In the genomic region with DNA sequence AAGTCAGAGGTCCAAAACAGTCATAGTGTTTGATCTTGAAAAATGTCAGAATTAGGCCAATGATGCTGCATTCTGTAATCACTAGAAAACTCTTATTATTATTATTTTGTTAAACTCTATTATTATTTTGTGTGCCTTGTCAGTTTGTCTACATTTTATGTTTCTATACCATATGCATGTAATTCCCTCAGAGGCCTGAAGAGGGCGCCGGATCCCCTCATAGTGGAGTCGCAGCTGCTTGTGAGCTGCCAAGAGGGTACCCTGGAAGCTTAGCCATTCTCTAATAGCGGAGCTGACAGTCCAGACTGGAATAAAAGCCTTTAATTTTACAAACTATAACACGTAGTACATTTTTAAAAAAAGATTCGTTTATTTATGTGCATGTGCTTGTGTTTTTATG, we compare ENCODE assay signal across 7 mouse cellular contexts.
DNase-seq lines count a peak whose midpoint lies in the region; TF ChIP-seq lines count a peak whose summit lies in the region.

No protein-coding gene starts in this region.

- no peaks in the 10 kb centered on the region for H3K27me3 ChIP-seq in kidney, adult 2 months (replicated peaks; ENCODE audit: control insufficient read depth, insufficient read depth, low read length)

- no peaks in the 10 kb centered on the region for H3K36me3 ChIP-seq in kidney, adult 2 months (ENCODE audit: control insufficient read depth, insufficient read depth, low read length)

- no peak for TF ChIP-seq POLR2A in kidney, adult 2 months (IDR thresholded peaks at IDR 0.05; ENCODE audit: low read depth, low read length)

- H3K27ac ChIP-seq in kidney, adult 2 months (ENCODE audit: insufficient read depth, low read depth, low read length) = no peak overlapping the region

- DNase-seq in kidney, adult 2 months = peak; percentile 3
- DNase-seq in kidney, adult 18-20 months = no peak
- DNase-seq in right cerebral cortex, postnatal 14 days = peak; percentile 56
- DNase-seq in right cerebral cortex, adult 18-20 months = no peak
- DNase-seq in embryo, embryonic 10 days (ENCODE audit: low spot score) = peak; percentile 55
- DNase-seq in testis, postnatal 14 days (ENCODE audit: low spot score) = peak; percentile 40
- no peak for DNase-seq in ovary, postnatal 10 days (ENCODE audit: low spot score)

- WGBS in kidney, adult 2 months = 22% methylated on average over 6 of the region's 6 CpGs

- no peaks in the 10 kb centered on the region for H3K4me1 ChIP-seq in kidney, adult 2 months (ENCODE audit: control insufficient read depth, insufficient read depth, low read length)

- TF ChIP-seq CTCF in kidney, adult 2 months (conservative IDR thresholded peaks at IDR 0.05; ENCODE audit: insufficient read depth, insufficient read length, low read depth, low read length) = no peak; the same call in 1 of the 2 replicates

- H3K4me3 ChIP-seq in kidney, adult 2 months (ENCODE audit: insufficient read depth, low read depth, low read length) = no peak overlapping the region

Comparison
In these comparisons a context has a peak if more than half of its experiments do, and no peak if none do; other contexts are left out.
1. DNase-seq: peak in kidney, adult 2 months (single experiment), right cerebral cortex, postnatal 14 days (single experiment), embryo, embryonic 10 days (single experiment) and testis, postnatal 14 days (single experiment); none in kidney, adult 18-20 months (single experiment), right cerebral cortex, adult 18-20 months (single experiment) and ovary, postnatal 10 days (single experiment).